Mouse (Mus musculus): Measurements from ENCODE around the gene Lrrc43.

DNA sequence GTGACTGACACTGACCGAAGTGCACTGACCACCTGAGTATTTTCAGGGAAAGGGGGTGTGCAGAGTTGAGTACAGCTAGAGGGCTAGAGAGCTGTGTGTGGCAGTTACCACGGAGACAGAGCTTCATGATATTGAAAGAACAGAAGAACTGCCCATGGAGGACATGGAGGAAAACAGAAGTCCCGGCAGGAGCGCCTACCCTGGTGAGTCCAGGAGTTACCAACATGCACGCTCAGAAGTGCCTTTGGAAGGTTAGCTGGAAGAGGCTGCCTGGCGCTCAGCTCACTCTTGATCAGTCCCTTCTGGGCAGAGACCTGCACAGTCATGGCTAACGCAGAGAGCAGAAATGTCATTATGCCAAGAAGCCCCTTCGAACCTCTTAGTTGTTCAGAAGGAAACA lies 41.0 kb downstream of the Lrrc43 start:
- TF ChIP-seq CTCF (IDR thresholded peaks at IDR 0.05; ENCODE audit: low read depth) (no peak), EP300 (IDR thresholded peaks at IDR 0.05; ENCODE audit: low read depth) (no peak)

Data from liver, postnatal 0 days (tissue).